12 mouse cellular contexts compared by ENCODE assay signal in genomic region chr9:15510557-15511310, GRCm38 (mm10). TPM values are rescaled to one million over a fixed set of nuclear protein-coding genes. Genes with fewer than 3 reads are reported as not detected.
A peak's percentile ranks its signal among the peaks of the same experiment; 100 is the strongest.
DNase-seq lines count a peak whose midpoint lies in the region; ATAC-seq and TF ChIP-seq lines count a peak whose summit lies in the region.
"Had no signal": no experiment of that assay in that cellular context is flagged by ENCODE, and none has a peak within 500 bp of the region (broad histone marks: within the 10 kb centered on the region; RNA-seq: fewer than 3 reads in every experiment).

No protein-coding gene starts in this region.

- no peak for ATAC-seq in cerebellum, adult (ENCODE audit: insufficient number of reproducible peaks, low FRiP score, low TSS enrichment)
- no peak for ATAC-seq in kidney, postnatal 0 days (replicated peaks; ENCODE audit: low FRiP score, low read depth)
- ATAC-seq in forebrain, embryonic 14.5 days = peak; percentile 57
- peak; percentile 38; the same call in 1 of the 2 replicates for ATAC-seq in midbrain, embryonic 14.5 days (ENCODE audit: low FRiP score, low TSS enrichment)

- intact Hi-C loops in gastrocnemius, adult 2 months (cut with DNase I) = no loop called here

- no peak overlapping the region for H3K4me2 ChIP-seq in kidney, postnatal 0 days (ENCODE audit: low read length)
- no peak overlapping the region for H3K4me2 ChIP-seq in forebrain, embryonic 14.5 days (ENCODE audit: low read length)
- no peak overlapping the region for H3K4me2 ChIP-seq in midbrain, embryonic 14.5 days (ENCODE audit: low read length)

- peak; percentile 81 to 84 for DNase-seq in cerebellum, postnatal 10 days
- DNase-seq in kidney, postnatal 0 days (ENCODE audit: low spot score) = no peak
- no peak for DNase-seq in kidney, postnatal 14 days
- DNase-seq in forebrain, embryonic 14.5 days (ENCODE audit: low spot score) = peak; percentile 84
- peak; percentile 71 for DNase-seq in midbrain, embryonic 14.5 days
- no peak for DNase-seq in gastrocnemius, adult 2 months
- no peak for DNase-seq in layer of hippocampus, postnatal 25 days (ENCODE audit: extremely low spot score in 1 of 2, low spot score in 1 of 2)
- DNase-seq: adrenal gland, postnatal 36 days; lung, adult 2 months had no signal

- no peak overlapping the region for H3K9ac ChIP-seq in kidney, postnatal 0 days (ENCODE audit: low read depth, low read length)
- H3K9ac ChIP-seq in forebrain, embryonic 14.5 days (ENCODE audit: low read length) = no peak overlapping the region
- H3K9ac ChIP-seq in midbrain, embryonic 14.5 days (replicated peaks; ENCODE audit: low read length) = no peak overlapping the region

- peaks cover 40% of the 10 kb centered on the region for H3K4me1 ChIP-seq in kidney, postnatal 0 days (replicated peaks; ENCODE audit: insufficient read depth, low read length)
- H3K4me1 ChIP-seq in forebrain, embryonic 14.5 days (ENCODE audit: control insufficient read depth, insufficient read depth, low read length) = peaks cover 21% of the 10 kb centered on the region
- peaks cover 13% of the 10 kb centered on the region for H3K4me1 ChIP-seq in midbrain, embryonic 14.5 days (ENCODE audit: control insufficient read depth, insufficient read depth, low read length)

- 38% methylated on average over 3 of the region's 3 CpGs for WGBS in kidney, postnatal 0 days
- 17% methylated on average over 3 of the region's 3 CpGs for WGBS in forebrain, embryonic 14.5 days
- WGBS in midbrain, embryonic 14.5 days = 40% methylated on average over 3 of the region's 3 CpGs

- no peaks in the 10 kb centered on the region for H3K36me3 ChIP-seq in kidney, postnatal 0 days (ENCODE audit: insufficient read depth, low read length)
- no peaks in the 10 kb centered on the region for H3K36me3 ChIP-seq in forebrain, embryonic 14.5 days (ENCODE audit: control insufficient read depth, insufficient read depth, low read length)
- H3K36me3 ChIP-seq in midbrain, embryonic 14.5 days (ENCODE audit: control insufficient read depth, insufficient read depth, low read length) = no peaks in the 10 kb centered on the region
- H3K36me3 ChIP-seq: heart, embryonic 10.5 days had no signal

- H3K4me3 ChIP-seq in kidney, postnatal 0 days (replicated peaks; ENCODE audit: low read depth, low read length) = no peak overlapping the region
- no peak overlapping the region for H3K4me3 ChIP-seq in forebrain, embryonic 14.5 days (ENCODE audit: low read depth, low read length)
- H3K4me3 ChIP-seq in midbrain, embryonic 14.5 days (replicated peaks; ENCODE audit: low read depth, low read length) = no peak overlapping the region
- no peak overlapping the region for H3K4me3 ChIP-seq in gastrocnemius, adult 2 months
- H3K4me3 ChIP-seq: erythroblast, embryonic 14.5 days; heart, embryonic 10.5 days had no signal

- H3K27me3 ChIP-seq in kidney, postnatal 0 days (ENCODE audit: insufficient read depth, low read length) = no peaks in the 10 kb centered on the region
- no peaks in the 10 kb centered on the region for H3K27me3 ChIP-seq in forebrain, embryonic 14.5 days (replicated peaks; ENCODE audit: control insufficient read depth, insufficient read depth, low read length)
- H3K27me3 ChIP-seq in midbrain, embryonic 14.5 days (ENCODE audit: control insufficient read depth, insufficient read depth, low read length) = no peaks in the 10 kb centered on the region

- no peaks in the 10 kb centered on the region for H3K9me3 ChIP-seq in kidney, postnatal 0 days (replicated peaks; ENCODE audit: low read length)
- H3K9me3 ChIP-seq in forebrain, embryonic 14.5 days (replicated peaks; ENCODE audit: control insufficient read depth, low read length) = no peaks in the 10 kb centered on the region
- no peaks in the 10 kb centered on the region for H3K9me3 ChIP-seq in midbrain, embryonic 14.5 days (ENCODE audit: control insufficient read depth, low read length)
- H3K9me3 ChIP-seq: heart, embryonic 10.5 days had no signal

- no peak for TF ChIP-seq CTCF in kidney, postnatal 0 days (IDR thresholded peaks at IDR 0.05; ENCODE audit: low read depth)
- TF ChIP-seq CTCF in gastrocnemius, adult 2 months (IDR thresholded peaks at IDR 0.05) = no peak

- peak overlapping the region; percentile 66 for H3K27ac ChIP-seq in kidney, postnatal 0 days
- peak overlapping the region; percentile 60 for H3K27ac ChIP-seq in forebrain, embryonic 14.5 days (ENCODE audit: low read depth, low read length)
- no peak overlapping the region for H3K27ac ChIP-seq in midbrain, embryonic 14.5 days (replicated peaks; ENCODE audit: low read depth, low read length)
- H3K27ac ChIP-seq in gastrocnemius, adult 2 months = no peak overlapping the region
- H3K27ac ChIP-seq: heart, embryonic 10.5 days had no signal

RNA-seq across cellular contexts. Expression of gene Smco4, which starts 17.5 kb away (rescaled TPM):
- polyA plus RNA-seq in kidney, postnatal 0 days (2015; fragmentation: Nextera tagmentation; extraction: Ambion mirVana) = 3.7 and 3.9 TPM in 2 replicates
- 3.2 and 3.5 TPM in 2 replicates for polyA plus RNA-seq in forebrain, embryonic 14.5 days (2014; fragmentation: Nextera tagmentation; extraction: Ambion mirVana)
- 1.3 and 2.1 TPM in 2 replicates for polyA plus RNA-seq in midbrain, embryonic 14.5 days (2014; fragmentation: Nextera tagmentation; extraction: Ambion mirVana)
- 10 to 100 TPM in 1 of 2 experiments, 1 to 10 TPM in 1; 6.8 to 15.0 TPM for total RNA-seq in gastrocnemius, adult 2 months (2021)
- 1 to 10 TPM; 7.9 to 8.7 TPM for total RNA-seq in layer of hippocampus, postnatal 25 days (2021)

Comparison
In these comparisons a context has a peak if more than half of its experiments do, and no peak if none do; other contexts are left out.
1. DNase-seq: peak in cerebellum, postnatal 10 days (2 of 2), forebrain, embryonic 14.5 days (single experiment) and midbrain, embryonic 14.5 days (single experiment); none in kidney, postnatal 0 days (single experiment), kidney, postnatal 14 days (single experiment), gastrocnemius, adult 2 months (single experiment) and layer of hippocampus, postnatal 25 days (0 of 2).
2. ATAC-seq: peak in forebrain, embryonic 14.5 days (single experiment) and midbrain, embryonic 14.5 days (single experiment); none in cerebellum, adult (single experiment) and kidney, postnatal 0 days (single experiment).
3. H3K27ac ChIP-seq: peak in kidney, postnatal 0 days (single experiment) and forebrain, embryonic 14.5 days (single experiment); none in midbrain, embryonic 14.5 days (single experiment) and gastrocnemius, adult 2 months (single experiment).